Mouse (Mus musculus) forebrain, embryonic 16.5 days (tissue): ENCODE results near the gene Mag. TPM values are rescaled to one million over a fixed set of nuclear protein-coding genes. Genes with fewer than 3 reads are reported as not detected.
"Not testable (repeated sequence)": the region's sequence is repeated elsewhere in the genome, so short reads cannot be mapped to it uniquely, and the experiment has no call there.

Experiments
- ATAC-seq: fragments of 200-750 bp; cut with Nextera tagmentation; 2 replicates; pipeline ENCODE4 v1.8.0; 2017; ENCODE audit warnings: mild to moderate bottlenecking, moderate library complexity
- H3K27ac ChIP-seq: fragments of 300-500 bp; sonication (generic); 2 replicates; pipeline ENCODE4 v1.5.1; 2014; ENCODE audit warnings: low read length, control low read depth
- H3K27me3 ChIP-seq: fragments of 300-500 bp; sonication (generic); replicated peaks from 2 replicates; pipeline ENCODE4 v1.6.1; 2014; ENCODE audit warnings: low read length; ENCODE audit not compliant: control insufficient read depth, insufficient read depth
- H3K36me3 ChIP-seq: fragments of 300-500 bp; sonication (generic); 2 replicates; pipeline ENCODE4 v1.6.1; 2014; ENCODE audit not compliant: control insufficient read depth, insufficient read depth
- H3K4me1 ChIP-seq: fragments of 300-500 bp; sonication (generic); replicated peaks from 2 replicates; pipeline ENCODE4 v1.6.1; 2014; ENCODE audit warnings: low read length; ENCODE audit not compliant: control insufficient read depth, insufficient read depth
- H3K4me2 ChIP-seq: fragments of 300-500 bp; sonication (generic); 2 replicates; pipeline ENCODE4 v1.6.1; 2014; ENCODE audit warnings: mild to moderate bottlenecking, low read length, control low read depth
- H3K4me3 ChIP-seq: fragments of 300-500 bp; sonication (generic); replicated peaks from 2 replicates; pipeline ENCODE4 v1.5.1; 2014; ENCODE audit warnings: mild to moderate bottlenecking, low read length, control low read depth
- H3K9ac ChIP-seq: fragments of 300-500 bp; sonication (generic); replicated peaks from 2 replicates; pipeline ENCODE4 v1.6.1; 2014; ENCODE audit warnings: low read depth, low read length, control low read depth
- H3K9me3 ChIP-seq: fragments of 300-500 bp; sonication (generic); 2 replicates; pipeline ENCODE4 v1.6.1; 2016; ENCODE audit warnings: low read length; ENCODE audit not compliant: control insufficient read depth
- WGBS: fragments of 180-500 bp; shearing (Covaris S2); extraction: QIAGEN DNeasy Blood & Tissue Kit; methylation state at CpG from one replicate; pipeline ENCODE4 v1.1.7; 2014; 5-methylcytosine and 5-hydroxymethylcytosine counted together
- polyA plus RNA-seq: library from polyadenylated mRNA; unstranded; fragments of >200 nt; fragmentation: Nextera tagmentation; extraction: Ambion mirVana; gene quantifications from 2 replicates; pipeline ENCODE4 v1.2.1, GENCODE M21; 2015

Mag gene
- polyA plus RNA-seq, 1 experiment from 2014 or later: 1.8 TPM

- H3K4me1 ChIP-seq: no peaks in the 10 kb centered on the region
- no peaks in the 10 kb centered on the region for H3K27me3 ChIP-seq
- H3K9me3 ChIP-seq: no peaks in the 10 kb centered on the region
- no peak within 1 kb of the TSS for H3K4me2 ChIP-seq
- no peaks in the 10 kb centered on the region; the same call in 1 of the 2 replicates for H3K36me3 ChIP-seq
- 63% methylated on average over 9 of the region's 9 CpGs for WGBS
- no peak within 1 kb of the TSS for H3K9ac ChIP-seq
- no peak within 1 kb of the TSS for H3K4me3 ChIP-seq
- no peak for ATAC-seq
- no peak within 1 kb of the TSS for H3K27ac ChIP-seq
Measured at GRCm38 (mm10) chr7:30943909-30944635, 29.4 kb upstream of the Mag start, which contains the start of gene Hamp. Gene Hamp (minus strand): TSS chr7:30944032.

- H3K9me3 ChIP-seq, H3K4me1 ChIP-seq, ATAC-seq, H3K36me3 ChIP-seq, H3K4me2 ChIP-seq, H3K4me3 ChIP-seq, H3K27ac ChIP-seq, H3K27me3 ChIP-seq, H3K9ac ChIP-seq: not testable (repeated sequence)
- 77% methylated on average over 3 of the region's 3 CpGs for WGBS
Measured at GRCm38 (mm10) chr7:30942365-30942764, 27.7 kb upstream of the Mag start.

GRCm38 (mm10) chr7:30940070-30940469, 25.4 kb upstream of the Mag start:
- H3K4me1 ChIP-seq, H3K27ac ChIP-seq, H3K27me3 ChIP-seq, H3K4me2 ChIP-seq, ATAC-seq, H3K4me3 ChIP-seq, H3K9ac ChIP-seq, H3K9me3 ChIP-seq, H3K36me3 ChIP-seq: not testable (repeated sequence)
- WGBS: 87% methylated on average over 1 of the region's 1 CpGs

- not testable (repeated sequence) for H3K36me3 ChIP-seq, ATAC-seq, H3K4me1 ChIP-seq, H3K4me2 ChIP-seq, H3K4me3 ChIP-seq, H3K9me3 ChIP-seq, H3K27me3 ChIP-seq, H3K27ac ChIP-seq, H3K9ac ChIP-seq
- WGBS: 73% methylated on average over 6 of the region's 6 CpGs
Measured at GRCm38 (mm10) chr7:30935422-30936099, 20.9 kb upstream of the Mag start.

- H3K4me3 ChIP-seq, ATAC-seq: not testable (repeated sequence)
- 71% methylated on average over 2 of the region's 2 CpGs for WGBS
Measured at GRCm38 (mm10) chr7:30924581-30924980, 9.9 kb upstream of the Mag start, which contains the start of gene Hamp2. Gene Hamp2 (minus strand): TSS chr7:30924681.

GRCm38 (mm10) chr7:30924071-30924470, 9.4 kb upstream of the Mag start:
- Histone ChIP-seq H3K4me3 (no peak overlapping the region), H3K27ac (no peak overlapping the region), H3K27me3 (no peaks in the 10 kb centered on the region), H3K9ac (no peak overlapping the region), H3K4me1 (no peaks in the 10 kb centered on the region), H3K9me3 (no peaks in the 10 kb centered on the region), H3K36me3 (no peaks in the 10 kb centered on the region), H3K4me2 (no peak overlapping the region)
- WGBS: 62% methylated on average over 3 of the region's 3 CpGs
- no peak for ATAC-seq

More at GRCm38 (mm10) chr7:30924581-30924980, 9.9 kb upstream of the Mag start, which contains the start of gene Hamp2:
- not testable (repeated sequence) for H3K36me3 ChIP-seq, H3K9ac ChIP-seq, H3K4me1 ChIP-seq, H3K27ac ChIP-seq, H3K9me3 ChIP-seq, H3K4me2 ChIP-seq, H3K27me3 ChIP-seq

GRCm38 (mm10) chr7:30922490-30922889, 7.8 kb upstream of the Mag start:
- H3K4me2 ChIP-seq, H3K27ac ChIP-seq, H3K9ac ChIP-seq, H3K27me3 ChIP-seq, H3K9me3 ChIP-seq, H3K4me1 ChIP-seq, H3K36me3 ChIP-seq, H3K4me3 ChIP-seq, ATAC-seq: not testable (repeated sequence)
- WGBS: 47% methylated on average over 3 of the region's 3 CpGs

- no peak for ATAC-seq
- no peak overlapping the region for H3K4me3 ChIP-seq
- H3K4me1 ChIP-seq: no peaks in the 10 kb centered on the region
- no peaks in the 10 kb centered on the region for H3K9me3 ChIP-seq
- H3K4me2 ChIP-seq: no peak overlapping the region
- no peaks in the 10 kb centered on the region for H3K36me3 ChIP-seq
- no peaks in the 10 kb centered on the region for H3K27me3 ChIP-seq
- H3K27ac ChIP-seq: no peak overlapping the region
- H3K9ac ChIP-seq: no peak overlapping the region
- 59% methylated on average over 3 of the region's 3 CpGs for WGBS
Measured at GRCm38 (mm10) chr7:30920217-30920616, 5.5 kb upstream of the Mag start.

GRCm38 (mm10) chr7:30917219-30917618, 2.5 kb upstream of the Mag start:
- no peak overlapping the region for H3K4me3 ChIP-seq
- no peak overlapping the region for H3K9ac ChIP-seq
- no peak for ATAC-seq
- 49% methylated on average over 4 of the region's 4 CpGs for WGBS
- no peaks in the 10 kb centered on the region for H3K4me1 ChIP-seq
- no peak overlapping the region for H3K4me2 ChIP-seq
- H3K9me3 ChIP-seq: no peaks in the 10 kb centered on the region
- no peaks in the 10 kb centered on the region for H3K27me3 ChIP-seq
- no peaks in the 10 kb centered on the region for H3K36me3 ChIP-seq
- H3K27ac ChIP-seq: no peak overlapping the region
